Mouse (Mus musculus) midbrain, embryonic 14.5 days (tissue): ENCODE results near the gene Ifi27l2b. TPM values are rescaled to one million over a fixed set of nuclear protein-coding genes. Genes with fewer than 3 reads are reported as not detected.

Experiments used
- ATAC-seq: fragments of 200-750 bp; cut with Nextera tagmentation; 2 replicates; pipeline ENCODE4 v1.8.0; 2017; ENCODE audit warnings: moderate number of reproducible peaks, moderate library complexity; ENCODE audit not compliant: low FRiP score, low TSS enrichment
- DNase-seq: peaks from one replicate; pipeline ENCODE4 v3.0.0-alpha.2; 2015
- H3K27ac ChIP-seq: fragments of 300-500 bp; sonication (generic); replicated peaks from 2 replicates; pipeline ENCODE4 v1.5.1; 2014; ENCODE audit warnings: mild to moderate bottlenecking, low read depth, low read length, moderate library complexity
- H3K27me3 ChIP-seq: fragments of 300-500 bp; sonication (generic); 2 replicates; pipeline ENCODE4 v1.6.1; 2014; ENCODE audit warnings: low read length, control low read depth, mixed read lengths; ENCODE audit not compliant: control insufficient read depth, insufficient read depth
- H3K36me3 ChIP-seq: fragments of 300-500 bp; sonication (generic); 2 replicates; pipeline ENCODE4 v1.6.1; 2014; ENCODE audit warnings: low read length, control low read depth; ENCODE audit not compliant: control insufficient read depth, insufficient read depth
- H3K4me1 ChIP-seq: fragments of 300-500 bp; sonication (generic); 2 replicates; pipeline ENCODE4 v1.6.1; 2014; ENCODE audit warnings: mild to moderate bottlenecking, antibody characterized with exemption, low read length, control low read depth; ENCODE audit not compliant: control insufficient read depth, insufficient read depth
- H3K4me2 ChIP-seq: fragments of 300-500 bp; sonication (generic); 2 replicates; pipeline ENCODE4 v1.6.1; 2014; ENCODE audit warnings: mild to moderate bottlenecking, low read length, moderate library complexity
- H3K4me3 ChIP-seq: fragments of 300-500 bp; sonication (generic); replicated peaks from 2 replicates; pipeline ENCODE4 v1.5.1; 2014; ENCODE audit warnings: low read depth, low read length
- H3K9ac ChIP-seq: fragments of 300-500 bp; sonication (generic); replicated peaks from 2 replicates; pipeline ENCODE4 v1.6.1; 2014; ENCODE audit warnings: mild to moderate bottlenecking, low read length, moderate library complexity
- H3K9me3 ChIP-seq: fragments of 300-500 bp; sonication (generic); 2 replicates; pipeline ENCODE4 v1.6.1; 2016; ENCODE audit warnings: low read length, control low read depth, mixed read lengths; ENCODE audit not compliant: control insufficient read depth
- WGBS: fragments of 180-500 bp; shearing (Covaris S2); extraction: QIAGEN DNeasy Blood & Tissue Kit; methylation state at CpG from one replicate; pipeline ENCODE4 v1.1.7; 2014; 5-methylcytosine and 5-hydroxymethylcytosine counted together
- polyA plus RNA-seq: library from polyadenylated mRNA; unstranded; fragments of >200 nt; fragmentation: Nextera tagmentation; extraction: Ambion mirVana; gene quantifications from 2 replicates; pipeline ENCODE4 v1.2.1, GENCODE M21; 2014

The Ifi27l2b gene
- polyA plus RNA-seq = not detected in 2 replicates

DNA sequence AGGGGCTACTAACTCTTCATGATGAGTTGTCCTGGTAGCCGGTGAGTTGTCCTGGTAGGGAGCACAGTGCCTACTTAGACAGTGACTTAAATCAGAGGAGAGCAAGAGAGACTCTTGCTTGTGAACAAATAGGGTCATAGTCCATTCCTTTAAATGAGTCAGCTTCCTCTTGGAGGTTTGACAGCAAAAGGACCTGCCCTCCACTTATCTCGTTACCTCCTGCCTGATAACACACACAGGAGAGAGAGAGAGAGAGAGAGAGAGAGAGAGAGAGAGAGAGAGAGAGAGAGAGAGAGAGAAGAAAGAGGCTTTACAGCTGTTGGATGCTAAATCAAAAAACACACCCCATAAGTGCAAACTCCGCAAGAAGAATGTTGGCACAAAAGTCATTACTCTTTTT is at the start of gene Ifi27l2b:
Gene Ifi27l2b (minus strand): TSS at position 84 of the 400 bp plus-strand sequence.
- 79% methylated on average over 3 of the region's 3 CpGs for WGBS
- H3K4me3 ChIP-seq = no peak within 1 kb of the TSS
- no peak within 1 kb of the TSS for H3K4me2 ChIP-seq

DNA sequence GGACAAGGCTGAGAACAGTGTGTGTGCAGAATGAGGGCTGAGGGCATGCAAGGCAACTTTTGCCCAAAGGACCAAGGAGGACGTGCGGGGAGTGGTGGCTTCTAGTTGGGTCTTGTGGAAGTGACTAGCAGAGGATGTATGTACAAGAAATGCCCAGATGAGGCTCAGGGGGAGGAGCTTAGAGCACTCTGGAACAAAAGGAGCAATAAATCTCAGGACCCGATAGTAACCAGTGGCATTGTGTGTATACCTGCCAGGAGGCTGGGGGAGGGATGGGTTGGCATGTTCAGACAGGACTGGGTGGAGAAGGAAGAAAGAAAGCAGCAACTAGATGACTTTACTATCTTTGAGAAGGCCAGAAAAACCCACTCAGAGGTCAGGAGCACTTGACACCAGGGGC is 47.4 kb upstream of the Ifi27l2b start:
- Histone ChIP-seq H3K27ac (no peak overlapping the region), H3K36me3 (no peaks in the 10 kb centered on the region), H3K9me3 (no peaks in the 10 kb centered on the region), H3K4me3 (no peak overlapping the region), H3K4me2 (no peak overlapping the region), H3K4me1 (no peaks in the 10 kb centered on the region), H3K9ac (no peak overlapping the region), H3K27me3 (no peaks in the 10 kb centered on the region; the same call in 1 of the 2 replicates)
- WGBS = 90% methylated on average over 3 of the region's 3 CpGs
- no peak for DNase-seq
- no peak for ATAC-seq

More for the DNA sequence above, at the start of gene Ifi27l2b:
- DNase-seq (no peak), ATAC-seq (no peak)
- Histone ChIP-seq H3K9me3 (no peaks in the 10 kb centered on the region), H3K27ac (no peak within 1 kb of the TSS), H3K36me3 (no peaks in the 10 kb centered on the region), H3K27me3 (no peaks in the 10 kb centered on the region), H3K9ac (no peak within 1 kb of the TSS), H3K4me1 (no peaks in the 10 kb centered on the region)

DNA sequence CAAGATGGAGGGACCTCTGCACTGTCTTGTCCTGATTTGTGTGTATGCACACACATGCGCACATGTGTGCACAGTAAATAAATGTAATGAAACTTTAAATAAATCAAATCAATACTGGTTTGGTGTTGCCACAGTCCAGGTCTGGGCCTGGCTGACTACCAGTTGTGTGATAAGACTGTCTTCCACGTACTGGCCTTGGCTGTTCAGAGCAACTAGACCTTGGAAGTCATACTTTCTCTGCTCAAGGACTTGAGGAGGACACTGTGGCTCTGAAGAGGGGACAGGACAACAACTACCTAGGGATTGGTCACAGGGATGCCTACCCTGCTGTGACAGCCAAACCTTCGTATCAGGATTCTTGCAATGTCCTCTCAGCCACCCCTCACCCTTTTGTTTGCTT is 46.3 kb upstream of the Ifi27l2b start:
- Histone ChIP-seq H3K9me3 (no peaks in the 10 kb centered on the region), H3K27me3 (no peaks in the 10 kb centered on the region; the same call in 1 of the 2 replicates), H3K36me3 (no peaks in the 10 kb centered on the region), H3K4me2 (no peak overlapping the region), H3K9ac (no peak overlapping the region), H3K27ac (no peak overlapping the region), H3K4me1 (no peaks in the 10 kb centered on the region), H3K4me3 (no peak overlapping the region)
- no peak for DNase-seq
- WGBS = 75% methylated on average over 3 of the region's 3 CpGs
- ATAC-seq = no peak

DNA sequence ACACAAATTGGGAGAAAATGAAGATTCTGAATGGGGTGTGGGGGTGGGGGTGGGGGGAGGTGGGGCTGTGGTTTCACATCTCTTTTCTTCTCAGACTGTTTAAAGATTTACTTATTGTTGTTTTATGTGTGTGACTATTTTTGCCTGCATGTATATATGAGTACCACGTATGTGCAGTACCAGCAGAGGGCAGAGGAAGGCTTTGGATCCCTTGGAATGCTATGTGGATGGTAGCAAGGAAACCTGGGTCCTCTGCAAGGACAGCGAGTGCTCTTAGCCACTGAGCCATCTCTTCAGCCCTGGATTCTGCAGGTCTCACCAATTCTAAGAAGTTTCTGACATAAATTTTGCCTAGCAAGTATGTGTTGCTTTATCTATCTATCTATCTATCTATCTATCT is 42.2 kb upstream of the Ifi27l2b start:
- DNase-seq (no peak), ATAC-seq (no peak)
- 77% methylated on average over 2 of the region's 2 CpGs for WGBS
- H3K4me2 ChIP-seq = no peak overlapping the region
- no peaks in the 10 kb centered on the region for H3K9me3 ChIP-seq
- no peaks in the 10 kb centered on the region for H3K27me3 ChIP-seq
- H3K4me1 ChIP-seq = no peaks in the 10 kb centered on the region
- no peaks in the 10 kb centered on the region for H3K36me3 ChIP-seq
- H3K4me3 ChIP-seq = no peak overlapping the region
- no peak overlapping the region for H3K27ac ChIP-seq
- H3K9ac ChIP-seq = no peak overlapping the region

GRCm38 (mm10) chr12:103498768-103499167 is 41.7 kb upstream of the Ifi27l2b start:
- H3K27me3 ChIP-seq = no peaks in the 10 kb centered on the region
- no peak overlapping the region for H3K4me2 ChIP-seq
- H3K4me1 ChIP-seq = no peaks in the 10 kb centered on the region
- no peak overlapping the region for H3K4me3 ChIP-seq
- WGBS = 80% methylated on average over 5 of the region's 5 CpGs
- ATAC-seq (no peak), DNase-seq (no peak)
- H3K27ac ChIP-seq = no peak overlapping the region
- H3K9me3 ChIP-seq = no peaks in the 10 kb centered on the region
- no peak overlapping the region for H3K9ac ChIP-seq
- no peaks in the 10 kb centered on the region for H3K36me3 ChIP-seq

DNA sequence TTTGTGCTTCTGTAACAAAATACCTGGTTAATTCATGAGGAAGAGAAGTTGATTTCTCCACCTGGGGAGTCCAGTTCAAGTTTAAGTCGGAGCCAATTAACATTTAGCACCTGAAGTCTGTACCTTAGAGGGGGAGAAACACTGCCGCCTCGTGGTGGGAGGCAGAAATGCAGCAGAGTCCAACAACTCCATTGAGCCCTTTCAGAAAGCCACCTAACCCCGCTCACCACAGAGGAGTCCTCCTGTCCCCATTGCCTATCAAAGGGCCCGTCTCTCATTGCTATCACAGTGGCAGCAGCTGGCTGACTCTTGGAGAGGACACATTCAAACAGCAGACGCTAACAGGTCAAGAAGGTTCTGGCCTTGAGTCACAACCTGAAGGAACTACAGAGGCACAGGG is 37.5 kb upstream of the Ifi27l2b start:
- no peak for ATAC-seq
- H3K36me3 ChIP-seq = no peaks in the 10 kb centered on the region
- H3K9ac ChIP-seq = no peak overlapping the region
- peak; percentile 16 for DNase-seq
- H3K9me3 ChIP-seq = no peaks in the 10 kb centered on the region
- no peaks in the 10 kb centered on the region for H3K27me3 ChIP-seq
- H3K4me2 ChIP-seq = no peak overlapping the region
- WGBS = 30% methylated on average over 6 of the region's 6 CpGs
- H3K4me3 ChIP-seq = no peak overlapping the region
- H3K27ac ChIP-seq = no peak overlapping the region
- H3K4me1 ChIP-seq = no peaks in the 10 kb centered on the region

DNA sequence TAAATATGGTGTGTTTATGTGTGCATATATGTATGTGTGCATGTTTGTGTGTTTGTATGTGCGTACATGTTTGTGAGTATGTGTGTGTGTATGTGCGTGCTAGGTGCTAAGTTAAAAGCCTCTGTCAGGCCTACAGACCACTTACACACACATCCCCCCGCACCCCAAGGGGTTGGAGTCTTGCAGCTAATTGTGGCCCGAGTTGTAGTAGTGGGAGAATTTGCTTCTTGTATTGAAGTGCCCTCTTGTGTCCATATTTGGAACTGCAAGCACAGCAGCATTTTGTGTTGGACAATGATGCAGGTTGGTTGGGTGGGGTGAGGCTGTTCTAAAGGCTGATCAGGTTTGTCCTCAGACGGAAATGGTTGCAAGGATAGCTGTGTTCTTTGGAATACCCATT is 35.7 kb upstream of the Ifi27l2b start:
- Histone ChIP-seq H3K4me1 (no peaks in the 10 kb centered on the region), H3K4me2 (no peak overlapping the region), H3K27ac (no peak overlapping the region), H3K9me3 (no peaks in the 10 kb centered on the region), H3K36me3 (no peaks in the 10 kb centered on the region), H3K9ac (no peak overlapping the region), H3K27me3 (no peaks in the 10 kb centered on the region), H3K4me3 (no peak overlapping the region)
- ATAC-seq (no peak), DNase-seq (peak; percentile 81)
- WGBS = 37% methylated on average over 5 of the region's 5 CpGs

GRCm38 (mm10) chr12:103491091-103491730 is 34.2 kb upstream of the Ifi27l2b start:
- H3K9me3 ChIP-seq = no peaks in the 10 kb centered on the region
- 83% methylated on average over 3 of the region's 3 CpGs for WGBS

GRCm38 (mm10) chr12:103487750-103488149 is 30.7 kb upstream of the Ifi27l2b start:
- H3K36me3 ChIP-seq = no peaks in the 10 kb centered on the region
- ATAC-seq = no peak
- H3K4me1 ChIP-seq = no peaks in the 10 kb centered on the region
- no peak overlapping the region for H3K27ac ChIP-seq
- no peak overlapping the region for H3K4me2 ChIP-seq
- no peaks in the 10 kb centered on the region for H3K9me3 ChIP-seq
- no peak overlapping the region for H3K9ac ChIP-seq
- no peak overlapping the region for H3K4me3 ChIP-seq
- no peak for DNase-seq
- WGBS = 76% methylated on average over 2 of the region's 2 CpGs
- H3K27me3 ChIP-seq = no peaks in the 10 kb centered on the region

More at GRCm38 (mm10) chr12:103491091-103491730, 34.2 kb upstream of the Ifi27l2b start:
- H3K4me3 ChIP-seq = no peak overlapping the region
- ATAC-seq = no peak
- no peak overlapping the region for H3K27ac ChIP-seq
- no peak overlapping the region for H3K9ac ChIP-seq
- no peak for DNase-seq
- no peaks in the 10 kb centered on the region for H3K36me3 ChIP-seq
- H3K27me3 ChIP-seq = no peaks in the 10 kb centered on the region
- H3K4me2 ChIP-seq = no peak overlapping the region
- H3K4me1 ChIP-seq = no peaks in the 10 kb centered on the region
